Mouse (Mus musculus): ENCODE measurements around the gene Clstn3.
A peak's percentile ranks its signal among the peaks of the same experiment; 100 is the strongest.
"Not testable (repeated sequence)": the region's sequence is repeated elsewhere in the genome, so short reads cannot be mapped to it uniquely, and the experiment has no call there.

Gene Clstn3

GRCm38 (mm10) chr6:124414150-124414926, 50.3 kb downstream of the Clstn3 start:
- peak; percentile 37 to 62 for DNase-seq (ENCODE audit: low spot score in 2 of 2)

GRCm38 (mm10) chr6:124413770-124414149, 50.8 kb downstream of the Clstn3 start:
- DNase-seq (ENCODE audit: low spot score in 2 of 2) = no peak

- DNase-seq (ENCODE audit: low spot score in 2 of 2) = peak in 1 of 2 experiments; percentile 4
Observed at GRCm38 (mm10) chr6:124408355-124408754, 56.2 kb downstream of the Clstn3 start.

- no peak for DNase-seq (ENCODE audit: low spot score in 2 of 2)
Observed at GRCm38 (mm10) chr6:124407180-124407579, 57.4 kb downstream of the Clstn3 start.

GRCm38 (mm10) chr6:124406326-124406725, 58.3 kb downstream of the Clstn3 start:
- DNase-seq (ENCODE audit: low spot score in 2 of 2) = no peak

- no peak for DNase-seq (ENCODE audit: low spot score in 2 of 2)
Observed at GRCm38 (mm10) chr6:124399738-124400137, 64.9 kb downstream of the Clstn3 start.

GRCm38 (mm10) chr6:124394991-124395390, 69.6 kb downstream of the Clstn3 start:
- DNase-seq (ENCODE audit: low spot score in 2 of 2) = not testable (repeated sequence)
